Mouse (Mus musculus) ovary, postnatal 14 days (tissue): ENCODE results near the gene Alg2.

Experiments used
- DNase-seq: peaks from one replicate; pipeline ENCODE4 v3.0.0; 2022; ENCODE audit warnings: low spot score

The Alg2 gene

DNA sequence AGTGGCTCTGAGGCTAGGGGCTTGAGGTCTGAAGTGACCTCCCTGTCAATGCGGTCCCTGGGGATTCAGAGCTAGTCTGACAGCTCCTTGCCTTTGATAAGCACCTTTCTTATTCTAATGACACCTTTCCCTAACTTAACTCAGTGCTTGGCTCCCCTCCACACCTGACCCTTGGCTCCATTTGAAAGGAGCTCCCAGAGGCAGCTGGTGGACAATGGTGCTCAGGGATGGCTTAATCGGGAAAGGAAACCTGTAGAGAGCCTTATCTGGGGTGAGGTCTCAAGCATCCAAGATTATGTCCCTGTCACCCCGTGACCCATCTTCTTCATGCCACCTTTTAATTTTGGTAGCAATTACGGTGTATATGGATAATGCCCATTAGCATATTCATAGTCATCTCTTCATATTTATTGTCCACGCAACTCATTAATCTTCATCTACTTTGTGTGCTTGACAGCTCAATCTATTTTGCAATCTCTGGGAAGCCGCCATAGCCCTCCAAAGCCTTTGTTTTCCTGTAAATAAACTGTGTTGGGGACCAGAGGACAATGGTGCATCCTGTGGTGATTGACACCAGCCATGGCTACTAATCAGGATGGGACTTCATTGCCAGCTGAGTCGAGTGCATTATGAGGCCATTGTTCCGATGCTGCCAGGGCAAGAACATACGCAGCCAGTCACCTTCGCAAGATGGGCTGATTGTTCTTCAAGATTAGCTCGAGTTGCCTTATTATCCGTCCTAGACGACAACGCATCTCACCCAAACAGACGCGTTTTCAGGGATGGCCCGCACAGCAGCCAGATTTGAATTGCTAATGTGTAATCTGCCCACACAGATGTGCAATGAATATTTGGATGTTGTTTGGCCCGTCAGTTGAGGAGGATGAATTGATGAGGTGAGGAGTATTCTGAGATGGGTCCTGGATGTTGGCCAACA lies 24.3 kb downstream of the Alg2 start:
- no peak for DNase-seq

DNA sequence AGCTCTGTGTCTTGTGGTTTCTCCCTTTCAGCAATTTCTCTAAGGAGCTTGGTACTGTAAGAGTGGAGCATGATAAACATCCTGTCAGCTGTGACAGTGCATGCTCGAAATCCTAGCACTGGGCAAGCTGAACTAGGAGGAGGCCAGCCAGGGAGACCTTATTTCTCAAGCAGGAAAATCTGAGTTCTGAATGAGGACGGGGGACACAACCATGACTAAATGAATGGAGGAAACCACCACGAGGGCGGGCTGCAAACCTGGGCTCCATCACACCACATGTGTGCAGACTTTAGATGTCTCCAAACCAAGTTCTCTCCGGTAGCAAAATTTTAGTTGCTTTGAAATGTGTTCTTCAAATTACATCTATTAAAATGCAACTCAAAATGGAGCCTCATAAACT lies 25.0 kb downstream of the Alg2 start:
- no peak for DNase-seq

- no peak for DNase-seq
Observed at GRCm38 (mm10) chr4:47448526-47448925, 25.6 kb downstream of the Alg2 start.

- no peak for DNase-seq
Observed at GRCm38 (mm10) chr4:47440951-47441350, 33.2 kb downstream of the Alg2 start.

- DNase-seq, result no peak
Observed at GRCm38 (mm10) chr4:47438956-47439355, 35.2 kb downstream of the Alg2 start.

GRCm38 (mm10) chr4:47437365-47438340 lies 36.5 kb downstream of the Alg2 start:
- peak; percentile 79 for DNase-seq

GRCm38 (mm10) chr4:47435566-47436360 lies 38.4 kb downstream of the Alg2 start:
- DNase-seq, result no peak

DNA sequence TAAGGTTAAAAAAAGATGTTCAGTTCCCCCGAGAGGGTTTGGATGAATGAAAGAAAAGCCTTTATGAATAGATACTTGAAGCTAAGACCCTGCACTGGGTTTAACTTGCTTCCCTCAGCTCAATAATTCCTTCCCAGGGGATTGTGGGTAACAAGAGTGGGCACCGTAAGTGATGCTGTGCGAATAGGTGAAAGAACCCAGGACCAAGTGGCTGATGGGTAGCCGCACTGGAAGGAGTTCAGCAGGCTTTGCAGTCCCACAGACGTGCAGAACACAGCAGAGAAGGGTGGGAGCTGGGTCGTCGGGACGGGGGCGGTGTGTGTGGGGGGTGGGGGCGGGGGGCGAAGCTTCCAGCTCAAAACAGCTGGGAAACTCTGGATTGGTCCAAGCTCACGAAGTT lies 39.0 kb downstream of the Alg2 start:
- DNase-seq, result no peak

GRCm38 (mm10) chr4:47432766-47433165 lies 41.4 kb downstream of the Alg2 start:
- DNase-seq, result no peak

DNA sequence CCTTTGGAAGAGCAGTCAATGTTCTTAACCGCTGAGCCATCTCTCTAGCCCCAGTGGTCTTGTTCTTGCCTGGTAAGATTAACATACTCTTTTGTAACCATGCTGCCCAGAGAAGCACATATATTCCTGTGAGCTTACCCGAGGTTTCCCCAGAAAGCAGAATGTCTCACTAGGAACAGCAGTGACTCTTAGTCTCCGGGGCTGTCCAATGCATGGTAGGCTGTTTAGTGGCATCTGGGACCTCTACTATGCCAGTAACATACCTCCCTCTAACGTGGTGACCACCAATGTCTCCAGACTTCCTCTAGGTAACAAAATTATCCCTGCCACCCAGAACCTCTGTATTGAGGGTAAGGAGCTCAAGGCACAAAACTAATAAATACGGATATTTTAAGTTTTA lies 43.1 kb downstream of the Alg2 start:
- DNase-seq, result no peak

- no peak for DNase-seq
Observed at GRCm38 (mm10) chr4:47430557-47430956, 43.6 kb downstream of the Alg2 start.

DNA sequence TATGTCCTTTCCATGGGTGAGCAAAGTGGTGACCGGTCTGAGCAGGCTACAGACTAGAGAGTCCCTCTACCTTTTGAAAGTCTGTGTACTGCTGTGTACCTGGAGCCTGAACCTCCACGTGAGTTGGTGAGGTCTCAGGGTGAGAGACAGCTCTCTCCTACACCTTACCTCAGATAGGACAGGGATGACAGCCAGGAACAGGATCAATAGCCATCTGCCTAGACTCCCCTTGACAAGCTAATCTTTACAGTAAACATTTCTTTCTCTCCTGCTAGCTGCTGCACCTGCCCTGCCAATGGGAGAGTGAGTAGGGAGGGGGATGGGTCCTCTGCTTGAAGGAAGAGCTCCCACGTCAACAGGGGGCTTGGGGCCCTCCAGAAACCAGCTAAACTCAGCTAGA lies 46.5 kb downstream of the Alg2 start:
- no peak for DNase-seq

DNA sequence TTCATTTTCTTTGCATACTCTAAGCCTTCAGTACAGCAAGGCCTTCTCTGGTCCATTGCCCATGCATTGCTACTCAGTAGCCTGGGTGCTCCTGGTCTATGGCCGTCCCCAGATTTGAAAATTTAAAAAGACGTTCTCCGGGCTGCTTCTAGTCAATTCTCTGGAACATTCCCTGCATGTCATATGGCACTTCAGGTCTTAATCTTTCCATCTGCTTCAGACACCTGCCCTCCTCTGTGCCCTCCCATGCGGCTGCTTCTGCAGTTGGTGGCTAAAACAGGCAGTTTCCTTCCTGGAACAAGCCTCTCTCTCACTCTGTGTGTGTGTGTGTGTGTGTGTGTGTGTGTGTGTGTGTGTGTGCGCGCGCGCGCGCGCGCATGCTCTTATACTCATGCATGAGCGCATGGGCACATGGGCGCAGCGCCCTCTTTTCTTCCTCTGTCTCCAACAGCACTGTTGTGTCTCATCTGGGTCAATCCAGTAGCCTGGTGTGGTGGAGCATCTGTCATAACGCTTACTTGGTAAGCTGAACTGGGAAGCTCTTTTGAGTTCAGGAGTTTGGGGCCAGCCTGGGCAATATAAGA lies 48.8 kb downstream of the Alg2 start:
- no peak for DNase-seq

GRCm38 (mm10) chr4:47424376-47424775 lies 49.8 kb downstream of the Alg2 start:
- no peak for DNase-seq

DNA sequence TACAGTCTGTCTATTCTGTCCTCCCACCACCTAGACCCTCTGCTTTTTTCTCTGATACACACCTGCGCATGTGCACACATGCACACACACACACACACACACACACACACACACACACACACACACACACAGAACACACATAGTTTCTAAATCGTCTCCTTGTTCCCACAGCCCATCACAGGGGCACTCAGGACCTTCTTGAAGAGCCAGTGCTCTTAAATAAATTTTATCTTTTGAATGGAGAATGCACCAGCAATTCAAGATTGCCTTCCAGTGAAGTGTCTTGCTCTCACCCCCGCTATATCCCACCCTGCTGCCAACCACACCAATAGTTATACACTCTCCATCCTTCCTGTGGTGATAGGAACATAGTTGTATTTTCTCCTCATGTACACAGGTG lies 51.2 kb downstream of the Alg2 start:
- no peak for DNase-seq

- no peak for DNase-seq
Observed at GRCm38 (mm10) chr4:47422194-47422593, 51.9 kb downstream of the Alg2 start.

DNA sequence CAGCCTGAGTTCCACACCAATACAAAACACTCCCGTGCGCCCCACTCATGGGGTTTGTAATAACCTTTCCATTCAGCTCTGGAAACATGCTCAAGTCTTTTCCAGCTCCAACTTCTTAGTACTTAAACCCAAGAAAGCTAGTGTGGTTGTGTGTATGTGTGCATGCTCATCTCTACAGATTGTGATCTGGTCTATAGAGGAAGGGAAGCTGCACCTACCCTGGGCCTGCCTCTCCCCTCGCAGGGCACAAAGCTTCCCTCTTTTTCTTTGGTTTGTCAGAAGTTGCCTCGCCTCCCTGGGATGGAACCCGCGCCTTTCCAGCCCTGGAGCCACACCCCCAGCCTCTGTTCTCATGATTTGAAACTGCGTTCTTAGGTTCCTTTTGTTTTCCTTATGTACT lies 53.9 kb downstream of the Alg2 start:
- DNase-seq, result no peak

DNA sequence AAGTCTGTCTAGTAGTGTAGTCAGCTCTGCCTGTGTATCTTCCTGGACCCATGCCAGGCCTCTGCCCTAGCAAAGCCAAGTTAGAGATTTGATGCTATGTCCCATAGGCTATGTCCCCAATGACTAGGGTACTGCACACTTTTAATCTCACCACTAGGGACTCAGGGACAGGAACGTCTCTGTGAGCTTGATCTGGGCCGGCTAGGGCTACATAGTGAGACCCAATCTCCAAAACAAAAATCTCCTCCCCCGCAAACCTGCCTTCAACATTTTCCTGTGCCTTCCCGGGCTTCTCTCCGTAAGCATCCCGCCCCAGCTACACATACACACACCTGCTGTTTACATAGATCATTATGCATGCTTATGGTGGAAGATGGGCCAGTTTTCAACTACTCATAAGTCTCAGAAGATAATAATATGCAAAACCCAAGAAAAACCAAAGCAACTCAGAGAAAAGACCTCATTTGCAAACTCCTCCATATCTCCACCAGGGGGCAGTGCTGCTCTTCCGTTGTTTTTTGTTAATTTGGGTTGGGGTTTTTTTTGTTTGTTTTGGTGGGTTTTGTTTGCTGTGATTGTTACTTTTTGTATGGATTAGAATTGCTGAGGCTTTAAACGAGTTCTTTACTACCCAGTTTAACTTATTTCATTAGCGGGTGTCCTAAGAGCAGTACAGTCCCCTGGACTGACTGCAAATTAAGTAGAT lies 54.7 kb downstream of the Alg2 start:
- DNase-seq, result peak; percentile 12

DNA sequence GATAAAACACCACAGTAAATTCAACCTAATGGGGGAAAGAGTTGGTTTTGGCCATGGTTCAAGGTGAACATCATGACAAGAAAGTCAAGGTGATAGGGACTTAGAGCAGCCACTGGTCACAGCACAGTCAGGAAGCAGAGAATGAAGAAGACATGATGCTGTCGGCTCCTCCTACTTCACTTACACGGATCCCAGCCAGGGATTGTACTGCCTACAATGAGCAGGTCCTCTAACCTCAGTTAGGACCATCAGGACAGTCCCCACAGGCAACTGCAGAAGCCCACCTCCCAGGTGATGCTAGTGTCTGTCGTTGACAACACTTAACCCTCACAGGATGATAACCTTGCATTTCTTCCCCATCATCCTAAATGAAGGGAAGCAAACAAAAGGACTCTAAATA lies 56.3 kb downstream of the Alg2 start:
- no peak for DNase-seq
